Mouse (Mus musculus): ENCODE data around the gene Slc18a3. TPM values are rescaled to one million over a fixed set of nuclear protein-coding genes. Genes with fewer than 3 reads are reported as not detected.
A peak's percentile ranks its signal among the peaks of the same experiment; 100 is the strongest.

The Slc18a3 gene
- polyA plus RNA-seq, 1 experiment from 2014 or later: 0.09 TPM

DNA sequence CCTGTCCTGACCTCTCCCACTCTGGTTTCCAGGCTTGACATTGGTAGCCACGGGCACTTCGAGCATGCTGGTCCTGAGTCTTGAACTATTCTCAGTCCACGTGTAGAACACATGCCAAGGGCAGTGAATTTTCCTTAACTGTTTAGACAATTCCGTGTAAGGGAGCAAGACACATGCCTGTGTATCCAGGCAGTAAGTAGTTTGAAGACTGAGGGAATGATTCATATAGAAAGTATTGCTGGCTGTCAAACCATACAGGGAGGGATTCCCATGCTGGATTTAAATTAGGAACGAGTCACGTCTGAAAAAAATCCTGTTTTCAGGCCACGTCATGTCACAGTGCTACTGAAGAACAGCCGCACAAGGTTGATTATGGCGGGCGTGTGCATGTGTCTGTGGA, 41.7 kb upstream of the Slc18a3 start:
- H3K27me3 ChIP-seq (ENCODE audit: insufficient read depth, low read length): no peaks in the 10 kb centered on the region

DNA sequence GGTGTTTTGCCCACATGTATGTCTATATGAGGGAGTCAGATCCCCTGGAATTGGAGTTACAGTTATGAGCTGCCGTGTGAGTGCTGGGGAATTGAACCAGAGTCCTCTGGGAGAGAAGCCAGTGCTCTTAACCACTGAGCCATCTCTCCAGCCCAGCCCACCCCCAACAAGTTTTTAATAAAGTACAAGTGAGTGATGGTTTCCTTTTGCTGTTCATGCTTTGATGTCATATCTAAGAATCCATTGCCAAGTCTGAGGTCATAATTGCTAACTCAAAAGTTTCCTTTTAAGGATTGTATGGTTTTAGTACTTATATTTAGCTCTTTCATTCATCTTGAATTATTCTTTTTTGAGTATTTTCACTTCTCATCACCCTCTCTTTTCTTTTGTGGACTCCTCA, 39.2 kb upstream of the Slc18a3 start:
- ATAC-seq (ENCODE audit: insufficient read depth): no peak
- Histone ChIP-seq H3K4me2 (no peak overlapping the region), H3K27ac (ENCODE audit: low read depth) (no peak overlapping the region), H3K9ac (no peak overlapping the region), H3K27me3 (ENCODE audit: insufficient read depth, low read length) (no peaks in the 10 kb centered on the region), H3K4me1 (ENCODE audit: insufficient read depth) (no peaks in the 10 kb centered on the region), H3K36me3 (ENCODE audit: insufficient read depth) (no peaks in the 10 kb centered on the region), H3K4me3 (ENCODE audit: low read depth, low read length) (no peak overlapping the region), H3K9me3 (ENCODE audit: low read depth, low read length) (no peaks in the 10 kb centered on the region)
- TF ChIP-seq CTCF (IDR thresholded peaks at IDR 0.05; ENCODE audit: low read depth): no peak
- peak; percentile 63 for DNase-seq
- 56% methylated on average over 1 of the region's 1 CpGs for WGBS

More for the DNA sequence above, 41.7 kb upstream of the Slc18a3 start:
- Histone ChIP-seq H3K36me3 (ENCODE audit: insufficient read depth) (no peaks in the 10 kb centered on the region), H3K4me2 (no peak overlapping the region), H3K27ac (ENCODE audit: low read depth) (no peak overlapping the region), H3K4me3 (ENCODE audit: low read depth, low read length) (no peak overlapping the region), H3K9me3 (ENCODE audit: low read depth, low read length) (no peaks in the 10 kb centered on the region), H3K4me1 (ENCODE audit: insufficient read depth) (no peaks in the 10 kb centered on the region), H3K9ac (no peak overlapping the region)
- TF ChIP-seq CTCF (IDR thresholded peaks at IDR 0.05; ENCODE audit: low read depth): no peak
- WGBS: 80% methylated on average over 10 of the region's 10 CpGs
- ATAC-seq (ENCODE audit: insufficient read depth) (no peak), DNase-seq (no peak)

DNA sequence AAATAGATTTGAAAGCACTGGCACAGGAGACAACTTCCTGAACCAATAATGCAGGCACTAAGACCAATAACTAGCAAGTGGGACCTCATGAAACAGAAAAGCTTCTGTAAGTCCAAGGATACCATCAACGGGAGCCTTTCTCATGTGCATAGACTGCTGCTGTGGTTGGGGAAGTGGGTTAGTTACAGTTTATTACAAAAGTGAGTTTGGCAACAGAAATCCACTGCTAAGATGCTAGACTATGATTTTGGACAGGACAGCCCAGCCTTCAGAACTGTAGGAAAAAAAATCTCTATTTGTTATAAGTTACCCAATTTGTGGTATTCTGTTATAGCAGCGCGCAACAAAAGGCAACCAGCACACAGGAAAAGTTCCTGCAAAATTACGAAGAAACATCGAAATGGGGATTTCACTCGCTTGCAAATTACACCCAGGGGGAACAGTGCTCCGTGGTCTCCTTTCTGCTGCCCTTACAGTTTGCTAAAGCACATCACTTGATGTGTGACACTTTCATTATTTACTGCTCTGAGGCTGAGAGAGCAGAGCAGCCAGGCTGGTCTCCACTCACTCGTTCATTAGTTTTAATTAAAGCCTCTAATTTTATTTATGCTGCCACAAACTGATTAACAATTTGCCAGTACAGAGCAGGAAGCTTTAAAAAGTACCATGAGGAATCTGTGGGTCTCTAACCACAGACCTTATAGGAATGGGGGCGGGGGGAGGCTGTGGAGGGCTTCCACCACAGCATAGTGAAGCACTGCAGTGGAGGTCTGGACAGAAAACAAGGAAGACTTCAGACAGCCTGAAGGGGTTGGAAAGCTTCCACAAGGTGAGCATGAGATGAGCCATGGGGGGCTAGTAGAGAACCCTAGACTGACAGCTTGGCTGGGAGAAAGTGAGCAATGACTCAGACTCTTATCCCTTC, 38.4 kb upstream of the Slc18a3 start:
- 73% methylated on average over 9 of the region's 9 CpGs for WGBS
- no peak overlapping the region for H3K4me3 ChIP-seq (ENCODE audit: low read depth, low read length)
- H3K27me3 ChIP-seq (ENCODE audit: insufficient read depth, low read length): no peaks in the 10 kb centered on the region
- H3K9me3 ChIP-seq (ENCODE audit: low read depth, low read length): no peaks in the 10 kb centered on the region
- no peak overlapping the region for H3K9ac ChIP-seq
- no peaks in the 10 kb centered on the region for H3K4me1 ChIP-seq (ENCODE audit: insufficient read depth)
- ATAC-seq (ENCODE audit: insufficient read depth) (no peak), DNase-seq (no peak)
- no peak for TF ChIP-seq CTCF (IDR thresholded peaks at IDR 0.05; ENCODE audit: low read depth)
- H3K36me3 ChIP-seq (ENCODE audit: insufficient read depth): no peaks in the 10 kb centered on the region
- no peak overlapping the region for H3K27ac ChIP-seq (ENCODE audit: low read depth)
- no peak overlapping the region for H3K4me2 ChIP-seq

- no peak for TF ChIP-seq CTCF (IDR thresholded peaks at IDR 0.05; ENCODE audit: low read depth)
- H3K4me2 ChIP-seq: no peak overlapping the region
- no peaks in the 10 kb centered on the region for H3K36me3 ChIP-seq (ENCODE audit: insufficient read depth)
- H3K27me3 ChIP-seq (ENCODE audit: insufficient read depth, low read length): no peaks in the 10 kb centered on the region
- WGBS: 73% methylated on average over 2 of the region's 2 CpGs
- H3K27ac ChIP-seq (ENCODE audit: low read depth): no peak overlapping the region
- DNase-seq: no peak
- no peaks in the 10 kb centered on the region for H3K4me1 ChIP-seq (ENCODE audit: insufficient read depth)
- no peak for ATAC-seq (ENCODE audit: insufficient read depth)
- H3K9me3 ChIP-seq (ENCODE audit: low read depth, low read length): no peaks in the 10 kb centered on the region
- no peak overlapping the region for H3K4me3 ChIP-seq (ENCODE audit: low read depth, low read length)
- H3K9ac ChIP-seq: no peak overlapping the region
These were observed 36.7 kb upstream of the Slc18a3 start for GRCm38 (mm10) chr14:32501303-32501702.

- no peak overlapping the region for H3K4me3 ChIP-seq (ENCODE audit: low read depth, low read length)
- H3K27ac ChIP-seq (ENCODE audit: low read depth): no peak overlapping the region
- ATAC-seq (ENCODE audit: insufficient read depth) (no peak), DNase-seq (no peak)
- no peaks in the 10 kb centered on the region for H3K4me1 ChIP-seq (ENCODE audit: insufficient read depth)
- no peaks in the 10 kb centered on the region for H3K9me3 ChIP-seq (ENCODE audit: low read depth, low read length)
- H3K4me2 ChIP-seq: no peak overlapping the region
- no peak overlapping the region for H3K9ac ChIP-seq
- H3K27me3 ChIP-seq (ENCODE audit: insufficient read depth, low read length): no peaks in the 10 kb centered on the region
- TF ChIP-seq CTCF (IDR thresholded peaks at IDR 0.05; ENCODE audit: low read depth): no peak
- H3K36me3 ChIP-seq (ENCODE audit: insufficient read depth): no peaks in the 10 kb centered on the region
- 59% methylated on average over 8 of the region's 8 CpGs for WGBS
These were observed 31.6 kb upstream of the Slc18a3 start for GRCm38 (mm10) chr14:32496115-32496850.

DNA sequence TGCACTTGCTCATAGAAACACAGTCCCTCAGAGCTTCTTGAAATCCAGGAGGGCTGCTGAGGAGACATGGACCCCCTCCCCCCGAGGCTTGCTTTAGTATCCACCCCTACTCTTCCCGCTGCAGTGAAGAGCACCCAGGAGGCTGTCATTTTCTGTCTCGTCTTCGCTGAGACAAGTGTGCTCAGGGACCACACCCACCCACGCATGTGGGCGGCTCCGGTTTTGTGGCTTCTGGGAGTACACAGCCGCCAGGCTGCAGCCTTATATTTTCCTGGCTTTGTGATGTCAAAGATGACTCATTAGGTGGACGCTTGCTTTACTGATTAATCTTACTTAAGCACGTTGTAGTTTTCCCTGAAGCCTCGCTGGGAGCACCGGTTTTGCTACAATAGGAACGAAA, 27.9 kb upstream of the Slc18a3 start:
- Histone ChIP-seq H3K9ac (no peak overlapping the region), H3K27me3 (ENCODE audit: insufficient read depth, low read length) (no peaks in the 10 kb centered on the region), H3K27ac (ENCODE audit: low read depth) (no peak overlapping the region), H3K9me3 (ENCODE audit: low read depth, low read length) (no peaks in the 10 kb centered on the region), H3K36me3 (ENCODE audit: insufficient read depth) (no peaks in the 10 kb centered on the region), H3K4me3 (ENCODE audit: low read depth, low read length) (no peak overlapping the region), H3K4me1 (ENCODE audit: insufficient read depth) (no peaks in the 10 kb centered on the region), H3K4me2 (peak overlapping the region; percentile 38; the same call in 1 of the 2 replicates)
- 10% methylated on average over 13 of the region's 13 CpGs for WGBS
- no peak for ATAC-seq (ENCODE audit: insufficient read depth)
- DNase-seq: peak; percentile 25
- no peak for TF ChIP-seq CTCF (IDR thresholded peaks at IDR 0.05; ENCODE audit: low read depth)

DNA sequence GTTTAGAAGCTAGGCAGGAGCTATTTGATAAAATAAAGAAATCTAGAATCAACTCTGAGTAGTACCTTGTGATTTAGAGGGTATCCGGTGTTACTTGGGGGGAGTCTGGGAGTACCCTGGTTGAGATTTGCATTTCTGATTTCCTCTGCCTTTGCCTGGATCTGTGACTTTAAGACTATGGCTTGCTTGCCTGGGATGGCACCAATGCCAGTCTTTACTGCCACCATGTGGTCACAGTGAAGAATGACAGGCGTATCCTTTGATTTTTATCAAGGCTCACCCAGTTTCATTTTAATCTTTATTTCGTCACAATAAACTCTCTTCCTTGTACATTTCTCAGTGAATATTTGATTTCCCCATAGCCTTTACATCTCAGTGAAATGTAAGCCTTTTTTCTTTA, 17.4 kb upstream of the Slc18a3 start:
- TF ChIP-seq CTCF (IDR thresholded peaks at IDR 0.05; ENCODE audit: low read depth): peak; percentile 89
- WGBS: 9% methylated on average over 3 of the region's 3 CpGs
- H3K36me3 ChIP-seq (ENCODE audit: insufficient read depth): no peaks in the 10 kb centered on the region
- H3K9me3 ChIP-seq (ENCODE audit: low read depth, low read length): no peaks in the 10 kb centered on the region
- no peaks in the 10 kb centered on the region for H3K27me3 ChIP-seq (ENCODE audit: insufficient read depth, low read length)
- H3K9ac ChIP-seq: no peak overlapping the region
- no peaks in the 10 kb centered on the region for H3K4me1 ChIP-seq (ENCODE audit: insufficient read depth)
- no peak overlapping the region for H3K4me2 ChIP-seq
- H3K27ac ChIP-seq (ENCODE audit: low read depth): no peak overlapping the region
- ATAC-seq (ENCODE audit: insufficient read depth) (no peak), DNase-seq (peak; percentile 83)
- H3K4me3 ChIP-seq (ENCODE audit: low read depth, low read length): no peak overlapping the region

Data from lung, embryonic 14.5 days (tissue).